8 mouse cellular contexts compared by ENCODE assay signal in the genomic region with DNA sequence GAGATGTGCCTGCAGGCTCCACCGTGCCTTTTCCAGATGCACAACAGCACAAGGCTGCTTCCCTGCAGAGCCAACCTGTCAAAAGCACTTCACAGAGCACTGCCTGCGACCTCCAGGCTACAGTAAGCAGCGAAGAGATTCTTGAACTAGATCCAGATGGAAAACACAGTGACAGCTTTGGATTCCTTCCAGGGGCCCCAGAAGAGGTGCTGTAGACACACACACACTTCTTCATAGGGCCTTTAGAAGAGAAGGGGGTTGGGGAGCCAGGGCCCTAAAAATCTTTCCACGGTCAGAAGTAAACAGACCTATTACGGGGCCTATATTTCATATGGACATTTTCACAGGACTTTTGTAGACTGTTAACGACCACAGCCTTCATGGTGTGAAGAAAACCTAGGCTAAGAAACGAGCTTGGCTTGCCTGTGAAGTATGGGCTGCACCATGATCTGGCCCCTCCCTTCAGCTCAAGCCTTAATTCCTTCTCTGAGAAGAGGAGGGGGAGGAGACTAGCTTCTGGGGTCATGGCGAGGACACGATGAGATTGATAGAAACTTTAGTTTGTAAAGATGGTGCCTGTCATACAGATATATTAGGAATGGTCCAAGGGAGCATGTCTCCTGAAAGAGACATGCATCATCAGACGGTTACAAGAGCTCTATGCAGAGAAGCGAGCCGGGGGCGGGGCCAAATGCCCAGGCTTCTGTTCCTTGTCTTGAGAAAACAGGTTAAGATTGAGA.
DNase-seq lines count a peak whose midpoint lies in the region; ATAC-seq and TF ChIP-seq lines count a peak whose summit lies in the region.

No protein-coding gene starts in this region.

- ATAC-seq in intestine, postnatal 0 days = peak; percentile 82
- no peak for ATAC-seq in frontal cortex, adult (ENCODE audit: low TSS enrichment)

- H3K4me2 ChIP-seq in intestine, postnatal 0 days (replicated peaks; ENCODE audit: low read depth) = no peak overlapping the region

- no peaks in the 10 kb centered on the region for H3K9me3 ChIP-seq in embryonic facial prominence, embryonic 10.5 days
- H3K9me3 ChIP-seq in intestine, postnatal 0 days (ENCODE audit: control insufficient read depth) = no peaks in the 10 kb centered on the region

- no peak for TF ChIP-seq CTCF in intestine, postnatal 0 days (IDR thresholded peaks at IDR 0.05; ENCODE audit: low read depth)

- H3K4me1 ChIP-seq in embryonic facial prominence, embryonic 10.5 days = peaks cover 15% of the 10 kb centered on the region
- H3K4me1 ChIP-seq in intestine, postnatal 0 days (replicated peaks; ENCODE audit: control insufficient read depth, insufficient read depth, low read length) = no peaks in the 10 kb centered on the region

- H3K4me3 ChIP-seq in embryonic facial prominence, embryonic 10.5 days = no peak overlapping the region
- no peak overlapping the region for H3K4me3 ChIP-seq in intestine, postnatal 0 days (ENCODE audit: low read depth, low read length)

- no peaks in the 10 kb centered on the region for H3K27me3 ChIP-seq in embryonic facial prominence, embryonic 10.5 days (replicated peaks; ENCODE audit: low read depth, poor library complexity, severe bottlenecking)
- H3K27me3 ChIP-seq in intestine, postnatal 0 days (replicated peaks; ENCODE audit: control insufficient read depth, insufficient read depth, low read length) = no peaks in the 10 kb centered on the region

- H3K27ac ChIP-seq in embryonic facial prominence, embryonic 10.5 days (replicated peaks) = peak overlapping the region; percentile 63; the same call in 1 of the 2 replicates
- H3K27ac ChIP-seq in intestine, postnatal 0 days (ENCODE audit: low read depth, low read length) = no peak overlapping the region; the same call in 1 of the 2 replicates

- WGBS in embryonic facial prominence, embryonic 10.5 days = 66% methylated on average over 13 of the region's 13 CpGs
- 41% methylated on average over 13 of the region's 13 CpGs for WGBS in intestine, postnatal 0 days

- no peaks in the 10 kb centered on the region for H3K36me3 ChIP-seq in embryonic facial prominence, embryonic 10.5 days (replicated peaks)
- H3K36me3 ChIP-seq in intestine, postnatal 0 days (ENCODE audit: control insufficient read depth, insufficient read depth) = no peaks in the 10 kb centered on the region

- no peak overlapping the region for H3K9ac ChIP-seq in intestine, postnatal 0 days (ENCODE audit: low read depth, low read length)

- peak; percentile 29 to 39 for DNase-seq in cerebellum, postnatal 10 days
- no peak for DNase-seq in cerebellum, adult 9-11 months
- DNase-seq in embryonic facial prominence, embryonic 10.5 days (ENCODE audit: low spot score) = peak; percentile 43
- DNase-seq in lung, postnatal 25 days (ENCODE audit: low spot score) = peak; percentile 55
- DNase-seq in thymus, postnatal 4 days = no peak
- DNase-seq in thymus, postnatal 14 days = no peak

Comparison
In these comparisons a context has a peak if more than half of its experiments do, and no peak if none do; other contexts are left out.
1. DNase-seq: peak in cerebellum, postnatal 10 days (2 of 2), embryonic facial prominence, embryonic 10.5 days (single experiment) and lung, postnatal 25 days (single experiment); none in cerebellum, adult 9-11 months (single experiment), thymus, postnatal 4 days (single experiment) and thymus, postnatal 14 days (single experiment).